Mouse (Mus musculus): ENCODE data around the gene Pcgf2.
"Not testable (repeated sequence)": the region's sequence is repeated elsewhere in the genome, so short reads cannot be mapped to it uniquely, and the experiment has no call there.

The Pcgf2 gene

GRCm38 (mm10) chr11:97700003-97700745 lies at the start of gene Pcgf2:
Gene Pcgf2, minus strand, starts transcription at chr11:97700497.
- DNase-seq (ENCODE audit: inconsistent age in 2 of 2, low spot score in 1 of 2): peak; percentile 87 to 94

DNA sequence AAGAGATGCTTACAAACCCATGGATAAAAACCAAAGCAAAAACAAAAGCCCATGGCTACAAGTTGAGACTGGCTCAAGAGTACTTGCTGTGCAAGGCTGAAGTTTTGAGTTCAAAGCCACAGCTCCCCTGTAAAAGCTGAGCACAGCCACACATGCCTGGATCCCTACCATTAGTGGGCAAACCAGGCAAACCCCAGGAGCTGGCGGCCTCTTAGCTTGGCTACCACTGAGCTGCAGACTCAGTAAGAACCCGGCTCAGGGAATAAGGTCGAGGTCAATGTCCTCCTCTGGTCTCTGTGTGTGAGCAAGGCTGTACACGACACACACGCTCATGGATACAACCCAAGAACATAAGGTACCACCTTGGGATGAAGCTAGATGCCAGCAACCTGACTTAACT lies 48.2 kb upstream of the Pcgf2 start:
- DNase-seq (ENCODE audit: inconsistent age in 2 of 2, low spot score in 1 of 2): peak; percentile 72 to 88

DNA sequence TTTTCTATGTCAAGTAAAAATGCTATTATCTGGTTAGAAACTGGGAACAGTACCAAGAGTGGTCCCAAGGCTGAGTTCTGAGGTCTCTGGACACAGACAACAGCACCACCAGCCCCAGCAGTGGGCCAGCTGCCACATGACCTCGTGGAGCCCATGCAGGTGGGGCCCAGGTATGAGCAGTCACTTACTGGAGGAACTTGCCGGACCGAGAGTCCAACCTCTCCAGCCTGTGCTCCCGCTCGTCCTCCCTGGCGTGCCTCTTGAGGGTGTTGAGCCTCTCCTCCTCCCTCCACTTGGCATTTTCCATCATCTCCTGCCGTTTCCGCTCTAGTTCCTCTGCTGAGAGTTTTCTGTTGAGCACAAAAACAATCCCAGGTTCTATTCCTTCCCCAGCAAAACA lies 47.5 kb upstream of the Pcgf2 start:
- peak; percentile 45 to 66 for DNase-seq (ENCODE audit: inconsistent age in 2 of 2, low spot score in 1 of 2)

GRCm38 (mm10) chr11:97745331-97745721 lies 45.0 kb upstream of the Pcgf2 start:
- no peak for DNase-seq (ENCODE audit: inconsistent age in 2 of 2, low spot score in 1 of 2)

GRCm38 (mm10) chr11:97744718-97745330 lies 44.5 kb upstream of the Pcgf2 start:
- DNase-seq (ENCODE audit: inconsistent age in 2 of 2, low spot score in 1 of 2): peak; percentile 99 to 100

GRCm38 (mm10) chr11:97744063-97744717 lies 43.9 kb upstream of the Pcgf2 start, which contains the start of gene Pip4k2b:
Gene Pip4k2b, minus strand, starts transcription at chr11:97744704.
- DNase-seq (ENCODE audit: inconsistent age in 2 of 2, low spot score in 1 of 2): peak in 1 of 2 experiments; percentile 88

- DNase-seq (ENCODE audit: inconsistent age in 2 of 2, low spot score in 1 of 2): peak in 1 of 2 experiments; percentile 55
These were observed 43.1 kb upstream of the Pcgf2 start for GRCm38 (mm10) chr11:97743423-97743822.

- peak in 1 of 2 experiments; percentile 36 for DNase-seq (ENCODE audit: inconsistent age in 2 of 2, low spot score in 1 of 2)
These were observed 42.3 kb upstream of the Pcgf2 start for GRCm38 (mm10) chr11:97742591-97742990.

DNA sequence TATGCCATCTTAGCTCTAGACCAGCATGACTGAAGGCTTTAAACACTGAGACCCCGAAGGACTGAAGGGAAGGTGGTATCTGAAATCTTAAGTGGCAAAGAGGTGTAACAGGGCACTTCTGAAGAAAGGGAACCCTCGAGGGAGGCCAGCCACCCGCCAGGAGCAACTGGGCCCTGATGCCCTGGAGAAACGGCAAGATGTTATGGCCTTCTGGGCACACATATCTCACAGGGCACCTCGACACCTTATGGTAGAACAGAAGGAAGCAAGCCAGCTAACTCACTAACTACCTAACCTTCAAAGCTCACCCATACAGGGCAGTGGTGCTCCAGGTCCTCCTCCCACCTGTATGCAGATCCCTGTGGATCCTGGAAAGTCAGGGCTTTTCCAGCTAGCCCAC lies 41.9 kb upstream of the Pcgf2 start:
- no peak for DNase-seq (ENCODE audit: inconsistent age in 2 of 2, low spot score in 1 of 2)

GRCm38 (mm10) chr11:97740190-97740589 lies 39.9 kb upstream of the Pcgf2 start:
- peak in 1 of 2 experiments; percentile 63 for DNase-seq (ENCODE audit: inconsistent age in 2 of 2, low spot score in 1 of 2)

DNA sequence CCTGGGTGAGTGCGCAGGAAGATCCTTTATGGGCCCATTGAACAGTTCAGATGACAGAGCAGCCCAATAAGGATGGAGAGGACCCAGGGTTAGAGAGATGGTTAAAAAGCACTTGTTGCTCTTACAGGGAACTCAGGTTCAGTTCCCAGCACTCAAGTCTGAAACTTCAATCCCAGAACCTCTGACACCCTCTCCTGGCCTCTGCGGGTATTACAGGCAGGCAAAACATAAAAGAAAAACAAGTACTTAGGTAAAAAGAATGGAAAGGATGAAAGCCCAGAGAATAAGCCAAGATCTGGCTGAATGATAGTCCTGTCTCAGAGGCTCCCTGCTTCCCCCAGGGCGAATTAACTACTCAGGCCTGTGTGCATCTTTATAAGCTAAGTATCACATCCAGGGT lies 38.9 kb upstream of the Pcgf2 start:
- DNase-seq (ENCODE audit: inconsistent age in 2 of 2, low spot score in 1 of 2): no peak

DNA sequence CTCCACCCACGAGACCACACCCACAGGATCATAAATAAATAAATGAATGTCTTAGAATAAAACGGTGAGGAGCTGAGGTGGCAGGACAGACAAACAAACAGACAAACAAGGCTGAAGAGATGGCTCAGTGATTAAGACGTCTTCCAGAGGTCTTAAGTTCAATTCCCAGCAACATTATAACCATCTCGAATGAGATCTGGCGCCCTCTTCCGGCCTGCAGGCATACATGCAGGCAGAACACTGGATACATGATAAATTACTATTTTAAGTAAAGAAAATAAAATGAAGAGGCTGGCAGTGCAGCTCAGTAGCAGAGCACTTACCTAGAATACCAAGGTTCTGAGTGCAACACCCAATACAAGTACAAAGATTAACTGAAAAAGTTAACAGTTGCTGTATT lies 38.4 kb upstream of the Pcgf2 start:
- peak in 1 of 2 experiments; percentile 44 for DNase-seq (ENCODE audit: inconsistent age in 2 of 2, low spot score in 1 of 2)

DNA sequence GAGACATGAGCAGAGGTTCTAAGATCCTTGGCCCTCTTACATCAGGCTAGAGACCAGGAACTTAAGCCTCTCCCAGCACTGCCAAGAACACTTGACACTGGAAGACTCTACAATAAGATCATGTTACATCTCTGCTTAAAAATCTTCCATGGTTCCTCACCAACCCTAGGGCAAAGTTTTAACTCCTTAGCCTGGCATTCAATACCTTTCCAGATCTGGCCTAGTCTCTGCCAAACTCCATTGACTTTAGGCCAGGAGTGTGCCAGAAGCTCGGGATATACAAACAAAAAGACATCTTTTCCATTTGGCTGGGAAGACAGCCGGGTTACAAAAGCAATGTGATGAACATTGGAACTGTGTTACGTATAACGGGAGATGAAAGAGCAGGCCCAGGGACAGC lies 37.3 kb upstream of the Pcgf2 start:
- no peak for DNase-seq (ENCODE audit: inconsistent age in 2 of 2, low spot score in 1 of 2)

DNA sequence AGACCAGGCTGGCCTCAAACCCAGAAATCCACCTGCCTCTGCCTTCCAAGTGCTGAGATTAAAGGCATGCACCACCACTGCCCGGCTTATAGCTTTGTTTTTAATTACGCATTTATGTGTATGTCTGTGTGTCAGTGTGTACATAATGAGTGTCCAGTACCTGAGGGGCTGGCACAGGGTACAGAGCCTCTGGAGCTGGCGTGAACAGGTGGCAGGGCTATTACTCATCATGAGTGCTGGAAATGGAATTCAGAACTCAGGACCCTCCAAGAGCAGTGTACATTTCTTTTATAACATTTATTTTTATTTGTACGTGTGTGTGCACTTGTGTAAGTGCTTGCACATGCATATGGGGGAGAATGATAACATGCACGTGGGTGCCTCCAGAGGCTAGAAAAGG lies 36.3 kb upstream of the Pcgf2 start:
- no peak for DNase-seq (ENCODE audit: inconsistent age in 2 of 2, low spot score in 1 of 2)

- not testable (repeated sequence) for DNase-seq (ENCODE audit: inconsistent age in 2 of 2, low spot score in 1 of 2)
These were observed 34.5 kb upstream of the Pcgf2 start for GRCm38 (mm10) chr11:97734810-97735209.

DNA sequence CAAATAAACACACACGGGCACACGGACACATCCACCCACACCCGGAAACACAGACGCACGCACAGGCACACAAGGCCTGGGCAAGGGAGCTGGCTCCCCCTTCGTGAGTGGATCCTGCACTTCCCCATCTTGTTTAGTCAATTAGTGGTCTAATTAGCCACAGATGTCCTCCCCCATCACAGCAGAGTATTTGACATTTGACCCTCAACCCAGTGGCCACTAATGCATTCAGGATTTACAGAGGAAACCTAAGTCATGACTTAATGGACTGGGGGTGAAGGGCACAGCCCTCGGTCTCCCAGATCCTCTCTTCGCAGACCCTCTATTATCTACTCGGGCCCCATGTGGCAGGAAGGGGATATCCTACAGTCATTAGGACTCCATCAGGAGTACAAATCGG lies 33.4 kb upstream of the Pcgf2 start:
- no peak for DNase-seq (ENCODE audit: inconsistent age in 2 of 2, low spot score in 1 of 2)

DNA sequence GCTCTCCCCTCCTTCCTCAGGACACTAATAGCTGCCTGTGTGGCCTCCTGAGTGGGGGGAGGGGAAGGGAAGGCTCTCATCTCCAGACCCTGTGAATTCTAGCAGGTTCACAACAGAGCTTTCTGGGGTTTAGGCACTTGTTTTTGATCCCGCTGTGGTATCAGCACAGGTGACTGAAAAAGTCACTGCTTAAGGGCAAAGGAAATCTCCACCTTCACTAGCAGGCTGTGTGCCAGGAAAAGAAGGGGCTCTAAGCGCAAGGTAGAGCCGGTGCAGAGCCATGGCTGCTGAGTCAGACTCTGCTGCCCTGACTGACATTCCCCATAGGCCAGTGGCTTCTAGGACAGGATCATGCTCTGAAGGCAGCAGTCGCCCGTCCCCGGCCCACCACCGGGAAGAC lies 28.4 kb upstream of the Pcgf2 start:
- no peak for DNase-seq (ENCODE audit: inconsistent age in 2 of 2, low spot score in 1 of 2)

DNA sequence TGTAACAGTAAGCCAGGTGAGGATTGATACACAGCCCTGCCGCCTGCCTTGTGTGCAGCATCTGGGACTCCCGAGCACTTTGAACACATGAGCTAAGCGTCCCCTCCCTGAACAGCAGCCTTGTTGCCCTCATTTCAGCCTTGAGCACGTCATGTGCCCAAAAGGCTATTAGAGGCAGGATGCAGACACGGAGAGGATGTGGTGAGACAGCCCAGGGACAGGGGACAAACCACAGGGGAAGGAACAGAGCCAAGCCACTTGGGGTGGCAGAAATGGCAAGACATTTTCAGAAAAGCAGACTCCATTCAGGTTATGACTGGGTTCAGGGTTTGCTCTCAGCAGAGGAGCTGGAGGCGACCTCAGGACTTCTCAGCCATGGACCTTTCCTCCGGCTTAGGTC lies 28.0 kb upstream of the Pcgf2 start:
- no peak for DNase-seq (ENCODE audit: inconsistent age in 2 of 2, low spot score in 1 of 2)

- DNase-seq (ENCODE audit: inconsistent age in 2 of 2, low spot score in 1 of 2): no peak
These were observed 23.4 kb upstream of the Pcgf2 start for GRCm38 (mm10) chr11:97723709-97724108.

GRCm38 (mm10) chr11:97721338-97721737 lies 21.0 kb upstream of the Pcgf2 start:
- no peak for DNase-seq (ENCODE audit: inconsistent age in 2 of 2, low spot score in 1 of 2)

DNA sequence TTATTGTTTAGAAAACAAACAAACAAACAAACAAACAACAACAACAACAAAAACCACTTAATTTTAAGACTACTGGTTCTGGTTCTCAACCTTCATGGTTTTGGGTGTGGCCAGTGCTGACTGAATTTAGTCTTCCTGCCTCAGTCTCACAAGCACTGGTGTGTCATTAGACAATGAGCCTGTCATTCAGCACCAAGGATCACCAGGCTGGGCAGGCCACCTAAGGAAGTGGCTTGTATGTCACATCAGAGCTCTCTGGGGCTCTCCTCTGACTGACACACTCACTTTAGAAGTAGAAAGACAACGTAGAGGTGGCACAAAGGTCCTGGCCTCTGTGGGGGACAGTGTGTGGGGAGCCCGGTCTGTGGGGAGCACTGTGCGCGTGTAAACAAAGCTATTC lies 18.7 kb upstream of the Pcgf2 start:
- no peak for DNase-seq (ENCODE audit: inconsistent age in 2 of 2, low spot score in 1 of 2)

DNA sequence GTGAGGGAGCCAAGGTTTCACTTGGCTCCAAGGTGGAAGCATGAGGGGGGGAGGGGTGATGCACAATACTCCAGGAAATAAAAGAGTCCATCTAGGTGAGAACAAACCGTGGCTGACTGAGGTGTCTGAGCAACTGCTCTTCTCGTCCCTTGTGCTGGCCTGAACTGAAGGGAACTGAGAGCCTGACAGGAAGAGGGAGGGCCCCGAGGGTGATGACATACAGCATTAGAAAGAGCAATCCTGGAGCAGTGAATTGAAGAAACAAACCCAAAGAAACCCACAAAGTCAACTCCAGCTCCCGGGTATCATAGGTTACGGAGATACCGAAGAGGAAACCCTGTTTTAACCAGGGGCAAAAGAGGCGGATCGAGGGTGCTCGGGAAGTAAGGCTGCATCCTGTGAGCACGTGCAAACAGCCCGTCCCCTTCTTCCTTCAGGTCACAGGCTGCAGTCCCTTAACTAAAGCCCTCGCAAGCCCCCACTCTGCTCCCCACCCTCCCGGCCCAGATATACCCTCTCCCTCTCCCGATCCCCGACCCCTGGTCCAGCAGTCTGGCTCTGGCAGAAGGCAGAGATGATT lies 18.1 kb upstream of the Pcgf2 start:
- DNase-seq (ENCODE audit: inconsistent age in 2 of 2, low spot score in 1 of 2): peak in 1 of 2 experiments; percentile 47

Measured in adrenal gland, adult (tissue).